Mouse (Mus musculus) urinary bladder, postnatal 25 days (tissue): Measurements from ENCODE around the gene Best1.
A peak's percentile ranks its signal among the peaks of the same experiment; 100 is the strongest.
"Not testable (repeated sequence)": the region's sequence is repeated elsewhere in the genome, so short reads cannot be mapped to it uniquely, and the experiment has no call there.

Source experiments
- DNase-seq: peaks from one replicate; pipeline ENCODE4 v3.0.0; 2022; ENCODE audit warnings: low spot score

The Best1 gene

DNA sequence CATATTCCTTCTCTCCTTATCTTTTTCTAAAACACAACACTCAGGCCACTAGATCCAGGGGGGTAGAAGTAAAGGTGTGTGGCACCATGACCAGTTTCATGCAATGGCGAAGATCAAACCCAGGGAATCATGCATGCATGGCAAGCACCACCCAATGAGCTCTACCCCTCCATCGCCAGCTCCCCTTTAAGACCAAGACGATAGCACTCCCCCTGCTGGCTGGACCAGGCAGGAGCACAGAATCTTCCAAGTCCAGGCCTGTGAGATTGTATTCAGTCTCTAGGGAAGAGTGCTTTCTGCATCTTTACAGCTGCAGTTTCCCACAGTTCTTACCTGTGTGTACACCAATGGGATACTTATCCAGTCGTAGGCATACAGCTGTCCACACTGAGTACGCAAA, 10.1 kb downstream of the Best1 start:
- DNase-seq: peak; percentile 81

GRCm38 (mm10) chr19:9989884-9990256, 11.6 kb downstream of the Best1 start:
- DNase-seq: no peak

DNA sequence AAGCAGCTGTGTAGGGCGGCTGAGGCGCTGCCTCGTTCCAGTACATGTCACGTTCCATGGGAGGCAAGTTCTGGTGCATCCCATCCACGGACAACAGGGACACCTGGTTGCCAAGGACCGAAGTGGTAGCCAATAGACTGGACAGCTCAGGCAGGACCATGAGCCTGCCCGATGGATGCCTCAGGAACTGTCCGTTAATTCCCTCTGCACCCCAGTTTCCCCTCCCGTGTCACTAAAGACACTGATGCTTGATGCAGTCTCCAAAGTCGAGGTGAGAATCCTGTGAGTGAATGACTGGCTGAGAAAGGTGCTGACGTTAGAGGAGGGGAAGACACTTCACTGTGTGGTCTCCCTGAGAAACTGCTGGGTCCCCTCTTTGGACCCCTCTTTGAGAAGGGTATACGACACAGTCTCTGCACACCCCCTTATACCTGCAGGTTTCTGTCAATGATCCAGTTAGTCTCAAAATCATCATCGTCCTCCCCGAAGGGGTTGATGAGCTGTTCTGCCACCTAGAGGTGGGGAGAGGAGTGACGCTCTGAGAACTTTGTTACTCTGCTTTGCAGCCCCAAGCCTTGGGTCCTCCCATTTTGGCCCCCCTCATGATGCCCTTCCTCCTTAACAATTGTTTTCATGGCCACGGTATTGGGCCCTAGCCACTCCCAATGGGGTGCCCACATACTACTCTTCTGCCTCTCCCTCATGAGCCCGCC, 12.1 kb downstream of the Best1 start:
- no peak for DNase-seq

- DNase-seq: no peak
Observed at GRCm38 (mm10) chr19:9987593-9987992, 13.8 kb downstream of the Best1 start.

- DNase-seq: no peak
Observed at GRCm38 (mm10) chr19:9987192-9987591, 14.2 kb downstream of the Best1 start.

- DNase-seq: no peak
Observed at GRCm38 (mm10) chr19:9985900-9986421, 15.5 kb downstream of the Best1 start.

DNA sequence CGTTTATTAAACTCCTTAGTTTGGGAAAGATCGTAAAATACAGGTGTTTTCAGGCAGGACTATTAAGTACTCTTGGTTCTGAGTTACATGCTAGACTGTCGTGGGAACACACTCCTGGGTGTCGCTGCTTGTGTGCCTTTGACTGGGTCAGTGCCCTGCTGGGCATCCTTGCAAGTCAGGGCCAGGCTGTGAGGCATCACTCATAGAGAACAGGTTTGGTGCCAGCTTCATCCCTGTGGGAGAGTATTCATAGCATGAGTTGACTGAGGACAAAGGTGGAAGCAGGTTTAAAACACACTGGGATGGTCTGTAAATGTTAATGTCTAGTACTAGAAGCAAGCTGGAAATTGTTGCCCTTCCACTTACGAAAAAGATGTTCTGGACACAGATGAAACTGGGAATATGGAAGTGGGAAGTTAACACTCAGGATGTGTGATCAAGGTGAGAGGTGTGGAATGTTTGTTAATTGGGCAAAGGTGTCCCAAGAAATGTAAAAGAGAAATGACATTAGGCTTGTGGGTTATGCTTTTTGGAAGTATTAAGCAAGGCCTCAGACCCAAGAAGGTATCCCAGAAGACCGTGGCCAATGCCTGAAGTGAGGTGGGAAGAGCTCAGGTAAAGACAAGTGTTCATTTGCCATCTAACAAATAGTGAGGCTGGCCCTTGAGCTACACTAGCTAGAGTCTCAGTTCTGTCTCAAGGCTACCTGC, 16.1 kb downstream of the Best1 start:
- DNase-seq: no peak

- DNase-seq: no peak
Observed at GRCm38 (mm10) chr19:9984111-9985055, 17.1 kb downstream of the Best1 start.

- peak; percentile 64 for DNase-seq
Observed at GRCm38 (mm10) chr19:9982852-9983542, 18.4 kb downstream of the Best1 start.

GRCm38 (mm10) chr19:9982151-9982851, 19.1 kb downstream of the Best1 start:
- peak; percentile 92 for DNase-seq

GRCm38 (mm10) chr19:9981621-9982020, 19.8 kb downstream of the Best1 start:
- no peak for DNase-seq

- DNase-seq: no peak
Observed at GRCm38 (mm10) chr19:9980258-9980657, 21.2 kb downstream of the Best1 start, which contains the start of gene Fth1. Gene Fth1 (plus strand): TSS chr19:9980598.

GRCm38 (mm10) chr19:9979156-9979555, 22.3 kb downstream of the Best1 start:
- DNase-seq: no peak

GRCm38 (mm10) chr19:9978431-9978951, 22.9 kb downstream of the Best1 start:
- DNase-seq: peak; percentile 62

- DNase-seq: no peak
Observed at GRCm38 (mm10) chr19:9977085-9977484, 24.3 kb downstream of the Best1 start.

GRCm38 (mm10) chr19:9974853-9975252, 26.6 kb downstream of the Best1 start:
- DNase-seq: not testable (repeated sequence)

DNA sequence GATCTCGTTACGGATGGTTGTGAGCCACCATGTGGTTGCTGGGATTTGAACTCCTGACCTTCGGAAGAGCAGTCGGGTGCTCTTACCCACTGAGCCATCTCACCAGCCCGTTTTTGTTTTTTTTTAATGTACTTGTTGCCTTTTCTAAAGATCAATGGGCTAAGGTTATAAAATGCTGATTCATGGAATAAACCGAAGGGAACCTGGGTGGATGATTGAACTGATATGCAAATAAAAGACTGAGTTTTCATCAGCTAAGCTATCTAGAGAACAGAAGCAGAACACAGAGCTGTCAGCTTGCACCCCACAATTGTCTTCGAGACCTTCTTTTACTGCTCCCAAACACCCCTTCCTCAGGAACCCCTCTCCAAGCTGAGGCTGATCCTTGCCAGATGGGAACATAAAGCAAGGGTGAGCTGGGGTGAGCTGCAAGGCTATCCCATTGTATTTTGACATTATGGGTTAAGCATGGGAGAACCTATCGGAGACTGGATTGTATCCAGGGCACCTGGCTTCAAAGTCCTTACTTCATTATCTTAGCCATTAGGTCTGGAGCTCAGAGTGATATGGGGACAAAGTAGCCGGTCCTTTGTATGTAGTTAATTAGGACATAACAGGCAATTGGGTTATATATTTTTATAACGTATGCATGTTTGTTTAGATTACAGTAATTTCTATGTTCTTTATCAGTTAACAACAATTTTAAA, 33.2 kb downstream of the Best1 start:
- DNase-seq: no peak

- no peak for DNase-seq
Observed at GRCm38 (mm10) chr19:9966096-9966867, 35.2 kb downstream of the Best1 start.

- no peak for DNase-seq
Observed at GRCm38 (mm10) chr19:9964205-9964916, 37.1 kb downstream of the Best1 start.
